Mouse (Mus musculus): Measurements from ENCODE around the gene Trip11. TPM values are rescaled to one million over a fixed set of nuclear protein-coding genes. Genes with fewer than 3 reads are reported as not detected.

Gene Trip11
- total RNA-seq, 2 experiments from 2014 or later, result 32.1 to 34.5 TPM

DNA sequence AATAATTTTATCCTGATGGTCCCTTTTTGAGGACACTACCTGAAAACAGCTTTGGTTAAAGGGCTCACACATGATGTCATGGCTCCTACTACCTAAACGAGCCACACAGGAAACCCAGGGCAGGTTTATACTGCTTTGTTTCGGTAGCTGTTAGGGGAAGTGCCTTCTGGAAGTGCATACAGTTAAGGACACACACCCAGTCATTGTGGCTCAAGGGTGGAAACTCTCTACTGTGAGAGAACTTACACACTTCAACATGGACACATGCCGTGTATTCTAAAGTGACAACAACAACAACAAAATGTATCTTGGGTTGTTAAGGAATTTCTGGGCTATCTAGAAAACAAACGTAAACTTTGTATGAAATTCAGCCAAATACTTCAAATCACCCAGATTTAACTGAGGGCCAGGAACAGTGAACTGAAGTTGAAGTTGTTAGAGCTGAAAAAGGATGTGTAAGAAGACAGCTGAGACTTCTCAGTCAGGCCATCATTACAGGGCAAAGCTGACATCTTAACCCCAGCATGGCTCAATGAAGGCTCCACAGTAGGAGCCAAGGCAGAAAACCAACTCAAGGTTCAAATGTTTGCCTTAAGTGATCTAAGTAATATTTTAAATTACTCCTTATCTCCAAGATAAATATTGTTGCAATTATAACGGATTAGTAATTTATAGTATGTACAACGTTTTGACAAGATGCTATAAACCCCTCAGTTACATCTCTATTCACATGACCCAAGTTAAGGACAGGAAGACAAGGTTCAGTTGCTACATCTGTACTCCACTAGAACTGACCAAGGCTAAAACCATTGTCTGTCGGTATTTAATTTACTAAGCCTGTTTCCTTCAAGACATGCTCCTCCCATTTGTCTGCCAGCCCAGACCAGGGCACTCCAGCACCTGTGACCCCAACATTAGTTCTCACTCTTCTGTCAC, 80.6 kb downstream of the Trip11 start:
- intact Hi-C loops (cut with DNase I), result no loop called here
- DNase-seq, result no peak

DNA sequence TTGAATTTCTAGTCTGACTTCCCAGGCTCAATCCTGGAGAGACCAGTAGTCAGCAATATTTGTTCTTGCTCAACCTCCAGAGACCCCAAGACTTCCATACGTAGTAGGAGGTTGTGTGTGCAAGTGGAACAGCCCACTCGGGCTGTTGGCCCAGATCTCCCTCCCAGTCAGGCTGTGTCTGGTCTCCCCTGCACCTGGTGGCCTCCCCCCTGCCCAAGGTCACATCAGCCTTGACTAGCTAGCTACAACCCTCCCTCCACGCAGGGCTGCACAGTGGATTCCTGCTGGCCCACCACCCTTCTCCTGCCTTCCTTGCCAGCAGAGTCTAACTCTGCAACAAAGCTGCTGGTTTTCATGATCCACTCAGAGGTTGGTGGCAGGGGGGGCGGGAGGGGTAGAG, 81.8 kb downstream of the Trip11 start:
- intact Hi-C loops (cut with DNase I), result no loop called here
- DNase-seq, result no peak

DNA sequence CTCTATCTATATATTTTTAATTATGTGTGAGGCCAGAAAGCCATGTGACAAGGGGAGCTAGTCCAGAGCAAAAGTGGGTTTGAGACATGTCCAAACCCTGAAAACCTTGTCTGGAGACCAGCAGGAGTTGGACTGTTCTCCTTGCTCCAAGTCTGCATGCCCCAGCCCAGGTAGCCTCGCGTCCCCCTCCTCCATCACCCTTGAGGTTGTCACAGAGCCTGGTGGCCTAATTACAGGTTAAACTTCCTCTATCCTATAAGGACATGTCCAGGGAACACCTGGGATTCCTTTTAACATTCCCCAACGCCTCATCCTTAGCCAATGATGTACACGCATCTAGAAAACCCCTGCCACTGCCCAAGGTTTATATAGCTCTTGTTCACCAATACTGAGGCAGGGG, 89.9 kb downstream of the Trip11 start:
- intact Hi-C loops (cut with DNase I), result no loop called here
- DNase-seq, result no peak

DNA sequence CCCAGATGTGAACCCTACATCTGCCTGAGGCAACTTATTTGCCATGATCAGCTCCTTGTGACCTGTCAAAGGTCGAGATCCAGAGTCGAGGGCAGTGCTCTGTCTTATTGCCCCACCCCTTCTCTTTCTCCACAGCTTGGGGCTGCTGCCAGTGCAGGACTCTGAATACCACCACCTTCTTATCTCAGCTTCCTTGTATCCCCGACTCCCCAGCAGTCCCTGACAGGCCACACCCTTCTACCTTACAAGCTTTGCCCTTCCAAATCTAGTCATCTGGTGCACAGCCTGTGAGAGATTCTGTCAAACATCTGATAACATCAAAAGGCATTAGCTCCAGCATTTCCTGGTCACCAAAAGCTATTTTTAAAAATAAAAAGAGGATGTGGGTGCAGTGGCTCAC, 91.5 kb downstream of the Trip11 start:
- no peak for DNase-seq
- intact Hi-C loops (cut with DNase I), result no loop called here

DNA sequence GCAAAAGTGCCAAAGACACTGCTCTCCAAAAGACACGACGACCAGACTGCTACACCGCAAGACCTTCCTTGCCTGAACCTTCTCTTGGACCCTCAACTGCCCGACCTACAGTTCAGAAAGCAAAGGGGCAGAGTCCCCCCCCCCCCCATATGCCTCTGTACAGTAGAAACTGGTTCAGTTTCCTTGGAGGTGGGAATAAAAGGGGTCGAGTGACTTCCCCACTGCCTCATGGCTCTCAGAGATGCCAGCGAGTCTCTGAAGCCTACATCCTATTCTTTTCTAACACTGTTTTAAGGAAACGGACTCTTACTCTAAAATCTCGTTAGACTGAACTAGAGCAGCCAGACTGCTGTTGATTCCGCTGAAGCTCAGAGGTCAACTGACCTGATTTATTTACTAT, 93.5 kb downstream of the Trip11 start:
- no peak for DNase-seq
- intact Hi-C loops (cut with DNase I), result loop anchor here (5.0 kb wide), 1 partner anchor 47 kb away; no protein-coding TSS in a partner anchor

DNA sequence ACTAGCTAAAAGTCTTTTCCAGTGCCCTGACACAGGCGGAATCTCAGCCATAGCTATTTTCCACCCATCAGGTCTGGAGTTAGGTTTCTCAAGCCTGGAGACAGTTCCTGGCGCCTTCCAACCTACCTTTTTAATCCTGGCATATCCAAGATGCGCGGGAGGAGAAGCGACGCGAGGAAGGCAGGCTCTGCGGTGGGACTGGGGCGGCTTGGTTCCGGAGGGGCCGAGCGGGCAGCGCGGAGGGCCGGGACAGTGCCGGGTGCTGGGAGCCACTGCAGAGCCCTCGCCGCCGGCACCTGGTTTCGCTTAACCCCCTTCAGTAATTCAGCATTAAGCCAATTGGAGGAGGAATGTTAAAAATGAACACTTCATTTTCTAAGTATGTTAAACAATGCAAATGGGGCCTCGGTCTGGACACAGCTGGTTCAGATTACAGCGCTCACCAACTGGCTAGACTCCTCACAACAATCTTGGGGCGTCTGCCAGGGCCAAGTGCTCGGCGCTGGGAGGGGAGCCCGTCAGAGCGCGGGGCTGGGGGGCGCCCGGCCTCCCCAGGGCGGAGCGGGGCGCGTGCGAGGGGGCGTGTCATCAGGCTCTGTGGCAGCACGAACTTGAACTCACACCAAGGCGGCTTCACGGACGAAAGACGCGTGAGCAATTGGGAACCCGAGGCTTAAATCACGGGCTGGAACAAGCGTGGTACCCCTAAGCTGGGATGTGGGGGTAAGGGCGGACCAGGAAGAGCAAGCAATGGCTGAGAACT, 94.3 kb downstream of the Trip11 start, which contains the start of gene Fbln5:
Fbln5 (minus strand) TSS at position 448 of the 763 bp plus-strand sequence.
- intact Hi-C loops (cut with DNase I), result loop anchor here (5.0 kb wide), 1 partner anchor 46 kb away; no protein-coding TSS in a partner anchor
- DNase-seq, result peak; percentile 68 to 72

DNA sequence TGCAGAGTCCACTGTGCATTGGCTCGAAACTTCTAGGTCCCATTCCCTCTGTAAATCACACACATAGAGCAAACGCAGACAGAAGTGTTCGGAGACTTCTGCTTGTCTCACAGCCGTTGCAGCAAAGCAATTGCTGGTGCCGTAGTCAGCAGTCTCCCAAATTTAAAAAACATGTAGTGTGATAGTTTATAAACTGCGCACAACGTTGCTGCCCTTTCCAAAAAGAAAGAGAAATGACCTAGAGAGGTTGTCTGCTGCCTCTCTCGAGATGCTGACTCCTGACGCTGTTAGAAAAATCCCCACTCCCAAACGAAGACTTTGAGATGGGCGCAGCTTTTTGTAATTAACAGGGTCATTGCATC, 94.8 kb downstream of the Trip11 start:
- no peak for DNase-seq
- intact Hi-C loops (cut with DNase I), result loop anchor here (5.0 kb wide), 1 partner anchor 46 kb away; no protein-coding TSS in a partner anchor

DNA sequence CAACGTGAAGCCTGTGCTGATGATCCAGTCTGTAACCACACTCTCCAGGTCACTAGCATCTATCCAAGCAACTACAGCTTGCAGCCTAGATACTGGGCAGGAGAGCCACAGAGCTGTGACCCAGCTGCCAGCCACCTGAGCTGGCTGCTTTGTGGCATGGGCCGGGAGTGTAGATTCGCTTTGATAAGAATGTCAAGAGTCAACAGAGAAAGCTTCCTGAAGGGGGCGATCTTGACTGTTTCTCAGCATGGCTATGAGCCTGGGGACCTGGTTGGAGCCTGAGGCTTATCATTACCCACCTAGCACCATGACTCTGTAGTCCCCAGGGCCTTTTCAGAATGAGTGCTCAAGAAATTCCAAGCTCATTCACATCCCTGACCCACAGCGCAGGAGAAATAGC, 96.3 kb downstream of the Trip11 start:
- DNase-seq, result no peak
- intact Hi-C loops (cut with DNase I), result loop anchor here (2.0 to 5.0 kb wide), 2 partner anchors 45 to 58 kb away; no protein-coding TSS in a partner anchor

DNA sequence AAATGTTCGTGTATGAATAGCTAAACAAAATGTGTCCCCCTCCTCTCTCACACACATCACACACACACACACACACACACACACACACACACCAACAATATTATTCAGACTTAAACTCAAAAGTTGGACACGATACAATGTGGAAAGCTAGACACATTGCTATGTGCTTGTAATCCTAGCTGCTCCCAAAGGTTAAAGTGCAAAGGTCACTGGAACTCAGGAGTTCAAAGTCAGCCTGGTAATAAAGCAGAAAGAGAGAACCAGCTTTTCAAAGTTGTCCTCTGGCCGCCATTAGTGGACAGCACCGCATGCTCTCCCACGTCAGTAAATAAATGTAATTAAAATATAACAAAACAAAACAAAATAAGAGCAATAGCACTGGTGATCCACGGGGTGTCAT, 97.3 kb downstream of the Trip11 start:
- DNase-seq, result no peak

DNA sequence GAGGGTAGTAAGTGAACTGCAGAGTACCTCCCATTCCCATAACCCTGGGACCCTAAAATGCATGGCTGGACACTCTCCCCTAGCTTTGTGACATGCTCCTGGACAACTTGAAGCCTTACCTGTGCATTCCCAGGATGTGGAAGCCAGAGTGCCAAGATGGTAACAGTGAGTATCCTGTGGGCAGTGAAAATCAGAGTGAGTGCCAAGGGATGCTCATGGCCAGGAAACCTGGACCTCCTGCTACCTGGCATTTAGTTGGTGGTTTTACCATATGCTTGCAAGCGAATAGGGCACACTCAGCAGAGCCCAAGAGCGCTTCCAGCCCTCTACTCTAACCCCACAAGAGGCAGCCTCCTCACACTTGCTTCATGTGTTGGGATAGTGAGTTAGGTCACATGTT, 98.6 kb downstream of the Trip11 start:
- intact Hi-C loops (cut with DNase I), result no loop called here
- no peak for DNase-seq

More for the DNA sequence above, 97.3 kb downstream of the Trip11 start:
- intact Hi-C loops (cut with DNase I), result loop anchor here (2.0 to 5.0 kb wide), 2 partner anchors 43 to 59 kb away; no protein-coding TSS in a partner anchor

DNA sequence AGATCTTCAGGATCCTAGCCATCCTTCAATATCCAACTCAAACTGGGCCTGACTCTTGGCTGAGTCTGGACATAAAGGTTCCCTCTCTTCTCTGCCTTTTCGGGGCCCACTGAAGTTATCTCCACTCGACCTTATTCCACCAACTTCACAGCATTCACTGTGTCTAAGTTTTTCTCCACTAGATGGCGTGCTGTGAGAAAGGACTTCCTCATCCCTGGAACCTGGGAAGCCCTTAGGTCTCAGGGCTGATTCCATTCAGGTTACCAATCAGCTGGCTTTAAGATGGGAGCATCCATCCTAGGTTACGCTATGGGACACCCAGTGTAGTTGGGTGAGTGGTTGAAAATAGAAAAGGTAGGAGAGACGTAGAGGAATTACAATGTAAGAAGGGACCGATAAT, 101.9 kb downstream of the Trip11 start:
- intact Hi-C loops (cut with DNase I), result no loop called here

DNA sequence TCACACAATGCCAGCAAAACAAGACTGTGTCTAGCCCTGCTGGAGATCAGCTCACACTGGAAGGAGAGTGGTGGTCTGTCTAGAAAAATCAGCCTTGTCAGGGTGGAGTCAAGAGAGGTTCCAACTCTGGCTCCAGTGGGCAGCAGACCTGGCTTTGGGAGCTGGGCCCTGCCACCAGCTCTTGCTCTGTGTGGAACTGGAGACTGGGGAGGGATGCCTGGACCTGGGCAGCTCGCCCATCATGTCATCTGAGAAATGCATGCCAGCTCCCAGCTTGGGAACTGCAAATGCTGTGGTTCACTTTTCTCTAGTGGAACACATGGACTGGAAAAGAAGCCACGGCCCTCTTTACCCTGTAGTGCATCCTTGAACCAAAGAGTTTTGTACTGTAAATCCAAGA, 102.6 kb downstream of the Trip11 start:
- intact Hi-C loops (cut with DNase I), result no loop called here
- peak; percentile 37 to 44 for DNase-seq

More for the DNA sequence above, 101.9 kb downstream of the Trip11 start:
- peak in 1 of 2 experiments; percentile 46 for DNase-seq

DNA sequence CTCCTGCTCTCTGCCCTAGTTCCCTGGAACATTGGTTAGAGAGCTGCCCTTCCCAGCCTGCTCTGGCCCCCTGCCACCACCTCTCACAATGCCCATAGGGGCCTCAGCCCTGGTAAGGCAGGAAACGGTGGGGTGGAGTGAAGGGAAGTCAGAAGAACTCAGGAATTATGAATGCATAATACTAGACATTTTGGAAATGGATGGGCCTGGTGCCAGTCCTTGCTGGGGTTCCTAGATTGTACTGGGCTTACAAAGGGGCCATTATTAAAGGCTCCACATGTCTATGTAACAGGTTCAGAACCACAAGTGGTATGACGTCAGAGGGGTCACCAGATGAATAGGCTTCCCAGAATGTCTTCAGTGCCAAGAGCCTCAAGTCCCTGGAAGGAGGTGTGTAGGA, 105.7 kb downstream of the Trip11 start:
- intact Hi-C loops (cut with DNase I), result no loop called here
- peak; percentile 38 to 42 for DNase-seq

DNA sequence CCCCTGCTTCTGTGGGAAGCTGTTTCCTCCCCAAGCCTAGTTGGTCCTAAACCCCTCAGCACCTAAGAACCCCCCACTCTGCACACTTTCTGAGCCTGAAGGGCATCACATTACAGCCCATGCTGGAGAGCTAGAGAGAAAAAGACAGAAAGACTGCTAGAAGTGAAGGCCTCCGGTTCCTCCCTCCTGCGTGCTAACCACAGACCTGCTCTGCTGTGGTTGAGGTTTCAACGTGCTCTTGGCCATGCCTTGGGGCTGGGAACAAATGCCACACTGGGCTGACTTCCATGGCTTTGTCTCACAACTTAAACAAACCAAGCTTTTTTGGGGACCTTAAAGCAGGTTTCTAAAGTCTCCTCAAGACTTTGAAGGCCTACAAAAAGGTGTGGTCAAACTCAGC, 110.6 kb downstream of the Trip11 start:
- intact Hi-C loops (cut with DNase I), result no loop called here
- no peak for DNase-seq

DNA sequence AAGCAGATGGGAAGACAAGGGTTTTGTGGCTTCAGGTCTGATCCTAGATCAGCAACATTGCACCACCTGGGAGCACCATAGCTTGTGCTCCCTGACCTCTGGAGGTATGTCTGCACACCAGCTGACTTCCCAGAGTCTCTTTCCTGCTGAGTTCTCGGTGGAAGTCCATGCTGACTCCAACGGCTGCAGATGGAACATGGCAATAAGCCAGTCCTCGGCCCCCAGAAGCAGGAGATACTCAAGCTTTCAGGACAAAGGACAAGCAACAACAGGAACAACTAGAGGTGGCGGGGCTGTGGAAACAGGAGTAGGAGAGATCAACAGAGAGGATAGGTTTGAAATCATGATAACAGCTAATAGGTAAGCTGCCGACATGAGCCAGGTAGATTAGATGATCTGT, 111.3 kb downstream of the Trip11 start:
- intact Hi-C loops (cut with DNase I), result no loop called here

DNA sequence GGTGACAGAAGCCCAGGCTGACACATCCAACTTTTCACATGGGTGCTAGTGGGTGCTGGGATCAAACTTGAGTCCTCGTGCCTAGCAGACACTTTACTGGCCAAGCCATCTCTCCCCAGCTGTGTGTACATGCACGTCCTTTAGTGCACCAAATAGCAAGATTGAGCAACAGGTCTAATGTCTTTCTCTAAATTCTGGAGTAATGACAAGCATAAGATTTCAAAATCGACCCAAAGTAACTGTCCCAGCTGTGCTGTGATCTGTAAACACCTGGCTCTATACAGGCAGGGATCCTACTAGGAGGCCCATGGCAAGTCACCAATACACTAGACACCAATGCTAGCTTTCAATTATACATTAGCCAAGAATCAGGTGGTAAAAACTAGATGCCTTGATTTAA, 112.0 kb downstream of the Trip11 start:
- DNase-seq, result no peak
- intact Hi-C loops (cut with DNase I), result no loop called here

More for the DNA sequence above, 111.3 kb downstream of the Trip11 start:
- DNase-seq, result no peak

DNA sequence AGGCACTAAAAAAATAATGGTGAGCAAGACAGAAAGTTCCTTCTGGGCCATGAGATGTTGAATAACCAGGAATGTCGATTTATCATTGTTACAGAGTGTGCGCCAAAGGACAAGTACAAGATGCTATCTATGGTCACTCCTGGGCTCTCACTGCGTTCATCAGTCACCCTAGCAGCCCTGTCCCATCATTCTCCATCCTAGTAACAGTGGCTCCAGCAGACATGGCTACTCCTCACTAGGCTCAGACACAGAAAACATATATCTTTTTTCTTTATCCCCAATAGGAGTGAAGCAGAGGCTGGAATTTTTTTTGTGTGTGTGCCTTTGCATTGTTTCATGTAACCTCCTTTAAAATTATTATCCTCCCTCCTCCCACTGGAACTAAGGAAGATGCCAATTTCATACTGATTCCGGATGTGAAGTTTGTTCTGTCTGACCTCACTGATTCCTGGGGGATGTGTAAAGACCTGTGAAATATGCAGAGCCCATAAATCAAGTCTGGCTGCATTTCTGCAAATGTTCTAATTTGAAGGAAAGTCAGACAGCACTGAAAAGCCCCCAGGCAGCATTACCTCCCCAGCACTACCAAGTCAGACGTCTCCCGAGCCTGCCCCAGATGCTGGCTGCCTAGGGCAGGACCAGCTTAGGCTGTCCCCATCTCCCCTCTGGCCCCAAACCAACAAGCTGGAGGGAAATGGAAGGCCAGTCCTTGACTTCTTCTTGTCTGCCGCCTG, 114.7 kb downstream of the Trip11 start:
- DNase-seq, result no peak
- intact Hi-C loops (cut with DNase I), result no loop called here

DNA sequence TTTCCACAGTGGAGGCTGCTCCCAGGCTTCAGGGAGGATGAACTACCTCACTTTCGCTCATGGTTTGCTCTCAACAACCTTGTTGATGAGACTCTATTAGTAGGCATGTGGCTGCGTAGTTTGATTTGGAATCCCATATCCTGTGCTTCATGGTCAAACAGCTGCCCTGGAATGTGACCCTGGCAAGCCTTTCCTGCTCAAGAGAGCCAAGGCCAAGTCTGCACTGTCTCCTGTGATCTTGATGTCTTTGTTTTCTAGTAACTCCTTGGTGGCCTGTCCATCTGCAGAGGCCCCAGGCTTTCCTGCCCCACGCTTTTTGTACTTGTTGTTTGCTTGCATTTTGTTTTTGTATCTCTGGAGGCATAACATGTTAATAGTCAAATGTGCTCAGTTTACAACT, 118.6 kb downstream of the Trip11 start:
- no peak for DNase-seq
- intact Hi-C loops (cut with DNase I), result no loop called here

DNA sequence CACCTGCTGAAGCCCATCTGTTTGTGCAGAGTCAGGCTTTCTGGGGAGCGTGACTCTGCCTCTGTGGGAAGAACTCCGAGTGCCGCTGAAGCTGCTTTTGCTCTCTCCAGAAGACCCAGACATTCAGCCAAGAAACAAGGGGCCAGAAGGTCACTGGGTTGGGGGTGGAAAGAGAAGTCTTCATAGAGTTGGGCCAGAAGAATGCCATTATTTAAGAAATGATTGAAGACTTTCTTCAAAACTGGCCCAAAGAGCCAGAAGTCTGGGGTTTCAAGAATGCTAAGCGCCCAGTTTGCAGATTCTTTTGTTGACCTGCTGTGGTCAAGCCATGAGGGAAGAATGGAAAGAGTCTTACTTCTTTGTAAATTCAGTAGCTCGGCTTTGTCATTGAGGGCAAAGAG, 119.8 kb downstream of the Trip11 start:
- intact Hi-C loops (cut with DNase I), result no loop called here
- DNase-seq, result no peak

DNA sequence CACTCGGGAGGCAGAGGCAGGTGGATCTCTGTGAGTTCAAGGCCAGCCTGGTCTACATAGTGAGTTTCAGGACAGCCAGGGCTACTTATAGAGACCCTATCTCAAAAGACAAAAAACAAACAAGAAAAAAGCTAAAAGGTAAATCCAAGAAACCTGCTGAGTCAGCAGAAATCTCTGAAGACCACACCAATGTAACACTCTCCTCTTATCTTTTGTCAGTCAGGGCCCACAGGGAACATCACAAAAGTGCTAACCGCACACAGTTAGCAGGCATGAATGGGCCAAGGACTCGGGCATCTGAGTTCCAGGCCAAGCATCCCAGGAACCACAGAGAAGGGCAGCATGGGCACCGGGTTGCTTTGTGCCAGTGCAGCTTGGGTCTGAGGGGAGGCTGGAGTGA, 120.4 kb downstream of the Trip11 start:
- intact Hi-C loops (cut with DNase I), result no loop called here
- no peak for DNase-seq

DNA sequence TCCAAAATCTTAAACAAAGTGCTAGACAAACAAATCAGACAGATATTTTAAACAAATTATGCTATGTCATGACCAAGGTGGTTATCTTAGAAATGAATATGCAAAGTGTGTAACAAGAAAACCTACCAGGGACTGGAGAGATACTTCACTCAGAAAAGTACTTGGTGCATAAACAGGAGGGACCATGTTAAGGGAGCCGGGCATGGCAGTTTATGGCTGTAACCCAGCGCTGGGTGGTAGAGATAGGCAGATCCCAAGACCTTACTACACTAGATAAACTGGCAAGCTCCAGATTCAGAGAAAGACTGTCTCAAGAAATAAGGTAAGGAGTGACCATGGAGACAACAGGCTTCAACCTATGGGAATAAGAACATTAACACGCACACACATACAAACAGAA, 123.3 kb downstream of the Trip11 start:
- intact Hi-C loops (cut with DNase I), result no loop called here
- no peak for DNase-seq

Measured in heart, postnatal 10 days (tissue).